25 mouse cellular contexts compared by ENCODE assay signal in genomic region chr1:151320408-151320807, GRCm38 (mm10).
"Had no signal": no experiment of that assay in that cellular context is flagged by ENCODE, and none has a peak within 500 bp of the region (broad histone marks: within the 10 kb centered on the region; RNA-seq: fewer than 3 reads in every experiment).

No protein-coding gene starts in this region.

- H3K9me3 ChIP-seq: heart, embryonic 10.5 days; heart, embryonic 12.5 days; hindbrain, embryonic 10.5 days; hindbrain, embryonic 12.5 days; intestine, embryonic 15.5 days; kidney, embryonic 15.5 days; limb, embryonic 10.5 days; limb, embryonic 12.5 days had no signal

- ATAC-seq: hindbrain, embryonic 16.5 days; inflammation-experienced regulatory T-cells, adult 6 months; intestine, embryonic 15.5 days had no signal

- H3K9ac ChIP-seq: heart, embryonic 12.5 days; hindbrain, embryonic 12.5 days; hindbrain, embryonic 14.5 days; intestine, embryonic 15.5 days; kidney, embryonic 15.5 days; limb, embryonic 12.5 days had no signal

- H3K4me1 ChIP-seq: heart, embryonic 10.5 days; heart, embryonic 12.5 days; hindbrain, embryonic 10.5 days; hindbrain, embryonic 12.5 days; intestine, embryonic 15.5 days; kidney, embryonic 15.5 days; limb, embryonic 12.5 days had no signal

- H3K4me2 ChIP-seq: heart, embryonic 12.5 days; hindbrain, embryonic 12.5 days; hindbrain, embryonic 14.5 days; intestine, embryonic 15.5 days; kidney, embryonic 15.5 days; limb, embryonic 12.5 days; liver, embryonic 11.5 days had no signal

- H3K27me3 ChIP-seq: heart, embryonic 12.5 days; hindbrain, embryonic 12.5 days; intestine, embryonic 15.5 days; kidney, embryonic 15.5 days; limb, embryonic 12.5 days had no signal

- H3K36me3 ChIP-seq: heart, embryonic 10.5 days; heart, embryonic 12.5 days; hindbrain, embryonic 10.5 days; hindbrain, embryonic 12.5 days; intestine, embryonic 15.5 days; kidney, embryonic 15.5 days; limb, embryonic 10.5 days; limb, embryonic 12.5 days had no signal

- H3K27ac ChIP-seq: heart, embryonic 10.5 days; hindbrain, embryonic 10.5 days; hindbrain, embryonic 12.5 days; hindbrain, embryonic 14.5 days; intestine, embryonic 15.5 days; kidney, embryonic 15.5 days; kidney, postnatal 0 days; layer of hippocampus, adult 2 months; left cerebral cortex, adult 2 months; limb, embryonic 10.5 days; limb, embryonic 12.5 days had no signal

- DNase-seq: gastrocnemius, postnatal 14 days; gastrocnemius, postnatal 36 days; heart, adult 18-20 months; heart, postnatal 10 days; heart, postnatal 4 days; kidney, adult 11 months; kidney, adult 8-10 months; kidney, postnatal 14 days; kidney, postnatal 36 days; liver had no signal

- H3K4me3 ChIP-seq: heart, embryonic 10.5 days; heart, embryonic 12.5 days; hindbrain, embryonic 10.5 days; hindbrain, embryonic 12.5 days; intestine, embryonic 15.5 days; kidney, embryonic 15.5 days; layer of hippocampus, adult 2 months; left cerebral cortex, adult 2 months; limb, embryonic 10.5 days; limb, embryonic 12.5 days had no signal
